Mouse (Mus musculus) cerebellum, adult 8-10 months (tissue): ENCODE data around the gene Pbld2.
A peak's percentile ranks its signal among the peaks of the same experiment; 100 is the strongest.

Source experiments
- DNase-seq: peaks from one replicate; pipeline ENCODE4 v3.0.0; 2022

The Pbld2 gene

GRCm38 (mm10) chr10:63064516-63064915 lies 40.4 kb downstream of the Pbld2 start:
- no peak for DNase-seq

GRCm38 (mm10) chr10:63065561-63065960 lies 41.4 kb downstream of the Pbld2 start:
- DNase-seq = no peak

- DNase-seq = peak; percentile 84
Observed at GRCm38 (mm10) chr10:63065988-63066387, 41.9 kb downstream of the Pbld2 start.

GRCm38 (mm10) chr10:63086304-63086703 lies 62.2 kb downstream of the Pbld2 start:
- no peak for DNase-seq

- DNase-seq = no peak
Observed at GRCm38 (mm10) chr10:63089103-63089757, 65.1 kb downstream of the Pbld2 start.

- peak; percentile 62 for DNase-seq
Observed at GRCm38 (mm10) chr10:63089758-63090571, 65.8 kb downstream of the Pbld2 start.

DNA sequence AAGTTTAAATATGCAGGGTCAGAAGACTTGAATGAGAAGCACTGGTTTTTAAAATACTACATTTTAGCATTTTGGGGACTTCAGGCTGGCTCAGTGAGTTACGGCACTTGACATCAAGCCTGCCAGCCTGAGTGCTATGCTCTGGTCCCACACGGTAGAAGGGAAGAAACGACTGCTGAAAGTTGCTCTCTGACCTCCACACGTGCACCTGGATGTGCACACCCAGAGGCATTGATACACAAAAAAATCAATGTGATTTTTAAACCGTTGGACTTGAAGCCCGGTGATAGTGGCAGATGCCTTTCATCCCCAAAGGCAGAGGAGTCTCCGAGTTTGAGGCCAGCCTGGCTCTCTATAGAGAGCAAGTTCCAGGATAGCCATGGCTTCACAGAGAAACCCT lies 67.8 kb downstream of the Pbld2 start:
- no peak for DNase-seq

- DNase-seq = peak; percentile 55
Observed at GRCm38 (mm10) chr10:63092616-63093550, 68.8 kb downstream of the Pbld2 start.

DNA sequence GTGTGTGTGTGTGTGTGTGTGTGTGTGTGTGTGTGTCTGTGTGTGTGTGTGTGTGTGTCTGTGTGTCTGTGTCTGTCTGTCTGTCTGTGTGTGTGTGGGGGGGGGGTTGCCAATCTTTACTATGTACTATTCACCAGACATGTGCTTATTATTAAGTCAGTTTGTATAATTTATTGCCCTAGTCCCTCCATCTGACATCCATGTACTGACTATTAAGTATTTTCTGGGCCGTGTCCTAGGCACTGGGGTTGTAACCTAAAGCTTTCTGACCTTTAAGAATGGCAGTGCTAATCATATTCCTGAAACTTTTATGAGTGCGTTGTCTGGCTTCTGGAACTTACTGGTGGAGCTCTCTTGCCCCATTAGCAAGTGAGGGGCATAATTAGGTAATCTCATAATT lies 72.6 kb downstream of the Pbld2 start:
- DNase-seq = no peak

DNA sequence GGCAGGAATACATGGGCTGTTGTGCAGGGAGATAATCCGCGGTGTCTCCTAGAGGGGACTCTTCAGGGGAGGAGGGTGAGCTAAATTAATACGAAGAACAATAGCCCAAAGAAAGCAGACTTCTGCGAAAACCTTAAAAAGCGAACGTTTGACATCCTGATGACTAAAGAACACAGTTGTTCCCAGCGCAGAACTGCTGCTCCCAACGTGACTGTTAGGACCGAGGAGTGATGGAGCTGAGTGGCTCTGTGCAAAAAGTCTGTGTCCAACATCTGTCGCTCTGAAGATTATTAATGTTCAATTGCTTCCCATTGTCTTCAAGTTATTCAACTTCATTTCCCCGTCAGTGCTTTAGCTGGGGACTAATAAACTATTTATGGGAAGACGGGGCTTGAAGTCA lies 74.1 kb downstream of the Pbld2 start:
- DNase-seq = no peak

- DNase-seq = peak; percentile 87
Observed at GRCm38 (mm10) chr10:63099521-63099920, 75.4 kb downstream of the Pbld2 start, which contains the start of gene Atoh7. Atoh7 (plus strand) TSS chr10:63099651.

GRCm38 (mm10) chr10:63099941-63100562 lies 75.9 kb downstream of the Pbld2 start:
- peak; percentile 91 for DNase-seq

- DNase-seq = no peak
Observed at GRCm38 (mm10) chr10:63100657-63101056, 76.5 kb downstream of the Pbld2 start.
